Mouse (Mus musculus): ENCODE data around the gene Slc16a14.

Gene Slc16a14

GRCm38 (mm10) chr1:84866231-84866630 lies 68.7 kb downstream of the Slc16a14 start:
- no peak for DNase-seq (ENCODE audit: low spot score)

GRCm38 (mm10) chr1:84864645-84865044 lies 70.3 kb downstream of the Slc16a14 start:
- DNase-seq (ENCODE audit: low spot score) = no peak

GRCm38 (mm10) chr1:84861255-84861630 lies 73.7 kb downstream of the Slc16a14 start:
- no peak for DNase-seq (ENCODE audit: low spot score)

GRCm38 (mm10) chr1:84860360-84861254 lies 74.3 kb downstream of the Slc16a14 start:
- no peak for DNase-seq (ENCODE audit: low spot score)

- DNase-seq (ENCODE audit: low spot score) = no peak
Measured at GRCm38 (mm10) chr1:84859597-84859996, 75.3 kb downstream of the Slc16a14 start.
